Mouse (Mus musculus): ENCODE data around the gene Spink8. TPM values are rescaled to one million over a fixed set of nuclear protein-coding genes. Genes with fewer than 3 reads are reported as not detected.

Gene Spink8
- polyA plus RNA-seq, 1 experiment = not detected

GRCm38 (mm10) chr9:109833088-109833412, 21.0 kb downstream of the Spink8 start:
- peak overlapping the region; percentile 75; the same call in 1 of the 2 replicates for H3K27ac ChIP-seq (ENCODE audit: insufficient read depth, low read length)

GRCm38 (mm10) chr9:109849312-109849758, 37.3 kb downstream of the Spink8 start, which contains the start of gene Camp:
TSS of gene Camp (minus strand) at chr9:109849617.
- Histone ChIP-seq H3K4me1 (ENCODE audit: control insufficient read depth, insufficient read depth, insufficient read length) (no peaks in the 10 kb centered on the region), H3K27ac (ENCODE audit: insufficient read depth, low read length) (no peak within 1 kb of the TSS), H3K36me3 (ENCODE audit: control insufficient read depth, insufficient read depth, low read length) (no peaks in the 10 kb centered on the region), H3K4me3 (ENCODE audit: extremely low read depth, insufficient read depth, insufficient read length) (no peak within 1 kb of the TSS), H3K27me3 (ENCODE audit: control insufficient read depth, insufficient read depth, low read length) (no peaks in the 10 kb centered on the region)
- DNase-seq (ENCODE audit: low read depth in 1 of 2, low spot score in 2 of 2) = no peak
- no peak for TF ChIP-seq CTCF (IDR thresholded peaks at IDR 0.05; ENCODE audit: extremely low read depth, insufficient read depth, insufficient read length, insufficient replicate concordance)
- TF ChIP-seq POLR2A (IDR thresholded peaks at IDR 0.05; ENCODE audit: low read depth, low read length) = no peak
- WGBS = 79% methylated on average over 6 of the region's 6 CpGs

More at GRCm38 (mm10) chr9:109833088-109833412, 21.0 kb downstream of the Spink8 start:
- Histone ChIP-seq H3K4me3 (ENCODE audit: extremely low read depth, insufficient read depth, insufficient read length) (peak overlapping the region; percentile 81), H3K4me1 (ENCODE audit: control insufficient read depth, insufficient read depth, insufficient read length) (peaks cover 7% of the 10 kb centered on the region), H3K27me3 (ENCODE audit: control insufficient read depth, insufficient read depth, low read length) (no peaks in the 10 kb centered on the region), H3K36me3 (ENCODE audit: control insufficient read depth, insufficient read depth, low read length) (no peaks in the 10 kb centered on the region)
- WGBS = 7% methylated on average over 6 of the region's 6 CpGs
- TF ChIP-seq POLR2A (IDR thresholded peaks at IDR 0.05; ENCODE audit: low read depth, low read length) (no peak), CTCF (IDR thresholded peaks at IDR 0.05; ENCODE audit: extremely low read depth, insufficient read depth, insufficient read length, insufficient replicate concordance) (no peak)
- no peak for DNase-seq (ENCODE audit: low read depth in 1 of 2, low spot score in 2 of 2)

GRCm38 (mm10) chr9:109850099-109850498, 38.0 kb downstream of the Spink8 start:
- no peaks in the 10 kb centered on the region for H3K27me3 ChIP-seq (ENCODE audit: control insufficient read depth, insufficient read depth, low read length)
- WGBS = 84% methylated on average over 5 of the region's 5 CpGs
- TF ChIP-seq POLR2A (IDR thresholded peaks at IDR 0.05; ENCODE audit: low read depth, low read length) (no peak), CTCF (IDR thresholded peaks at IDR 0.05; ENCODE audit: extremely low read depth, insufficient read depth, insufficient read length, insufficient replicate concordance) (no peak)
- H3K36me3 ChIP-seq (ENCODE audit: control insufficient read depth, insufficient read depth, low read length) = no peaks in the 10 kb centered on the region
- no peaks in the 10 kb centered on the region for H3K4me1 ChIP-seq (ENCODE audit: control insufficient read depth, insufficient read depth, insufficient read length)
- H3K27ac ChIP-seq (ENCODE audit: insufficient read depth, low read length) = no peak overlapping the region
- no peak for DNase-seq (ENCODE audit: low read depth in 1 of 2, low spot score in 2 of 2)
- H3K4me3 ChIP-seq (ENCODE audit: extremely low read depth, insufficient read depth, insufficient read length) = no peak overlapping the region

GRCm38 (mm10) chr9:109854341-109854740, 42.3 kb downstream of the Spink8 start:
- 79% methylated on average over 2 of the region's 2 CpGs for WGBS
- Histone ChIP-seq H3K4me1 (ENCODE audit: control insufficient read depth, insufficient read depth, insufficient read length) (no peaks in the 10 kb centered on the region), H3K4me3 (ENCODE audit: extremely low read depth, insufficient read depth, insufficient read length) (no peak overlapping the region), H3K27me3 (ENCODE audit: control insufficient read depth, insufficient read depth, low read length) (no peaks in the 10 kb centered on the region), H3K36me3 (ENCODE audit: control insufficient read depth, insufficient read depth, low read length) (no peaks in the 10 kb centered on the region), H3K27ac (ENCODE audit: insufficient read depth, low read length) (no peak overlapping the region)
- DNase-seq (ENCODE audit: low read depth in 1 of 2, low spot score in 2 of 2) = no peak
- no peak for TF ChIP-seq CTCF (IDR thresholded peaks at IDR 0.05; ENCODE audit: extremely low read depth, insufficient read depth, insufficient read length, insufficient replicate concordance)
- no peak for TF ChIP-seq POLR2A (IDR thresholded peaks at IDR 0.05; ENCODE audit: low read depth, low read length)

GRCm38 (mm10) chr9:109855947-109856346, 43.9 kb downstream of the Spink8 start:
- Histone ChIP-seq H3K36me3 (ENCODE audit: control insufficient read depth, insufficient read depth, low read length) (no peaks in the 10 kb centered on the region), H3K27ac (ENCODE audit: insufficient read depth, low read length) (no peak overlapping the region), H3K4me1 (ENCODE audit: control insufficient read depth, insufficient read depth, insufficient read length) (no peaks in the 10 kb centered on the region), H3K27me3 (ENCODE audit: control insufficient read depth, insufficient read depth, low read length) (no peaks in the 10 kb centered on the region), H3K4me3 (ENCODE audit: extremely low read depth, insufficient read depth, insufficient read length) (no peak overlapping the region)
- DNase-seq (ENCODE audit: low read depth in 1 of 2, low spot score in 2 of 2) = no peak
- WGBS = 92% methylated on average over 6 of the region's 6 CpGs
- TF ChIP-seq POLR2A (IDR thresholded peaks at IDR 0.05; ENCODE audit: low read depth, low read length) = no peak
- no peak for TF ChIP-seq CTCF (IDR thresholded peaks at IDR 0.05; ENCODE audit: extremely low read depth, insufficient read depth, insufficient read length, insufficient replicate concordance)

GRCm38 (mm10) chr9:109862397-109863044, 50.4 kb downstream of the Spink8 start:
- H3K27ac ChIP-seq (ENCODE audit: insufficient read depth, low read length) = no peak overlapping the region
- 3% methylated on average over 20 of the region's 20 CpGs for WGBS
- 0 out of 2 replicates have a peak overlapping the region, but pooled peaks have one; percentile 12 for H3K4me3 ChIP-seq (ENCODE audit: extremely low read depth, insufficient read depth, insufficient read length)
- H3K36me3 ChIP-seq (ENCODE audit: control insufficient read depth, insufficient read depth, low read length) = no peaks in the 10 kb centered on the region
- H3K4me1 ChIP-seq (ENCODE audit: control insufficient read depth, insufficient read depth, insufficient read length) = 0 out of 2 replicates have a peak, but pooled peaks cover 2% of the 10 kb centered on the region
- DNase-seq (ENCODE audit: low read depth in 1 of 2, low spot score in 2 of 2) = peak; percentile 25 to 77
- no peaks in the 10 kb centered on the region for H3K27me3 ChIP-seq (ENCODE audit: control insufficient read depth, insufficient read depth, low read length)
- TF ChIP-seq POLR2A (IDR thresholded peaks at IDR 0.05; ENCODE audit: low read depth, low read length) (no peak), CTCF (IDR thresholded peaks at IDR 0.05; ENCODE audit: extremely low read depth, insufficient read depth, insufficient read length, insufficient replicate concordance) (peak; percentile 93)

- WGBS = 7% methylated on average over 3 of the region's 3 CpGs
- H3K27ac ChIP-seq (ENCODE audit: insufficient read depth, low read length) = no peak overlapping the region
- no peaks in the 10 kb centered on the region for H3K36me3 ChIP-seq (ENCODE audit: control insufficient read depth, insufficient read depth, low read length)
- H3K27me3 ChIP-seq (ENCODE audit: control insufficient read depth, insufficient read depth, low read length) = no peaks in the 10 kb centered on the region
- 0 out of 2 replicates have a peak, but pooled peaks cover 2% of the 10 kb centered on the region for H3K4me1 ChIP-seq (ENCODE audit: control insufficient read depth, insufficient read depth, insufficient read length)
- DNase-seq (ENCODE audit: low read depth in 1 of 2, low spot score in 2 of 2) = no peak
- no peak overlapping the region for H3K4me3 ChIP-seq (ENCODE audit: extremely low read depth, insufficient read depth, insufficient read length)
- TF ChIP-seq CTCF (IDR thresholded peaks at IDR 0.05; ENCODE audit: extremely low read depth, insufficient read depth, insufficient read length, insufficient replicate concordance) (no peak), POLR2A (IDR thresholded peaks at IDR 0.05; ENCODE audit: low read depth, low read length) (no peak)
These were observed 51.0 kb downstream of the Spink8 start for GRCm38 (mm10) chr9:109863085-109863484.
